Mouse (Mus musculus): ENCODE measurements at regions not wholly inside any gene's neighbourhood (a gene's known extent, or its start where the extent isn't known, plus 50 kb on each side); places are given as distances from the start of the nearest gene placed in this dataset.

DNA sequence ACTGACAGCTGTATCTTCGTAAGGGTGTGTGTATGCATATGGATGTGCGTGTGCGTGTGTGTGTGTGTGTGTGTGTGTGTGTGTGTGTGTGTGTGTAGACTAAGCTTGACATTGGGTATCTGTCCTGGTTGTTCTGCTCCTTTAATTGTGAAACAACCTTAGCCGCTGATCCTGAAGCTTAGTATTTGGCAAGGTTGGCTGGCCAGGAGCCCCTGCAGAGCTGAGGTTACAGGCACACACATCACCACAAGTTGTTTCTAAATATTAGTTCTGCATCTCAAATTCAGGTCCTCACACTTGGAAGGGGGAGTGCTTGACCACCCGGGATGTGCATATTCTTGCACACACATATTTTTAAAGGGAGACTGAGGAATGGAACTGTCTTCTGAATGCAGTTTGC lies 314.7 kb downstream of the Diras2 start:
- Histone ChIP-seq H3K79me2 (ENCODE audit: control insufficient read depth, insufficient read depth, low read length, poor library complexity) (no peaks in the 10 kb centered on the region), H3K4me3 (ENCODE audit: control insufficient read depth in 1 of 2, insufficient read depth in 1 of 2, low read depth in 2 of 2, low read length in 2 of 2) (no peak overlapping the region), H3K9ac (ENCODE audit: control insufficient read depth, low read depth, low read length, poor library complexity, severe bottlenecking) (no peak overlapping the region), H3K9me3 (replicated peaks; ENCODE audit: insufficient read depth, low read length) (no peaks in the 10 kb centered on the region), H3K27me3 (ENCODE audit: control insufficient read depth in 1 of 2, insufficient read depth in 2 of 2, low read length in 2 of 2) (no peaks in the 10 kb centered on the region), H3K27ac (ENCODE audit: control insufficient read depth, low read depth, low read length) (no peak overlapping the region), H3K36me3 (ENCODE audit: control insufficient read depth in 1 of 2, insufficient read depth in 2 of 2, low read length in 2 of 2) (no peaks in the 10 kb centered on the region), H3K4me1 (ENCODE audit: control insufficient read depth in 1 of 2, insufficient read depth in 2 of 2, low read length in 2 of 2) (no peaks in the 10 kb centered on the region)
- no peak for DNase-seq (ENCODE audit: low read depth, low spot score)
- TF ChIP-seq CHD1 (IDR thresholded peaks at IDR 0.05; ENCODE audit: low read depth, low read length) (no peak), USF2 (IDR thresholded peaks at IDR 0.05; ENCODE audit: borderline replicate concordance in 1 of 2, insufficient read depth in 1 of 2, low read depth in 1 of 2, low read length in 2 of 2) (no peak), ZNF384 (IDR thresholded peaks at IDR 0.05; ENCODE audit: low read depth, low read length) (no peak), MAX (IDR thresholded peaks at IDR 0.05; ENCODE audit: low read length) (no peak), RCOR1 (IDR thresholded peaks at IDR 0.05; ENCODE audit: low read depth, low read length) (no peak), TBP (IDR thresholded peaks at IDR 0.05; ENCODE audit: low read depth, low read length) (no peak), ELF1 (IDR thresholded peaks at IDR 0.05; ENCODE audit: low read depth, low read length) (no peak), EP300 (IDR thresholded peaks at IDR 0.05; ENCODE audit: low read depth in 1 of 2, low read length in 2 of 2) (no peak), GABPA (IDR thresholded peaks at IDR 0.05; ENCODE audit: low read depth, low read length) (no peak), CHD2 (IDR thresholded peaks at IDR 0.05; ENCODE audit: low read length) (no peak), GATA1 (IDR thresholded peaks at IDR 0.05; ENCODE audit: low read depth, low read length) (no peak), POLR2AphosphoS5 (IDR thresholded peaks at IDR 0.05; ENCODE audit: borderline replicate concordance, low read depth, low read length) (no peak)

DNA sequence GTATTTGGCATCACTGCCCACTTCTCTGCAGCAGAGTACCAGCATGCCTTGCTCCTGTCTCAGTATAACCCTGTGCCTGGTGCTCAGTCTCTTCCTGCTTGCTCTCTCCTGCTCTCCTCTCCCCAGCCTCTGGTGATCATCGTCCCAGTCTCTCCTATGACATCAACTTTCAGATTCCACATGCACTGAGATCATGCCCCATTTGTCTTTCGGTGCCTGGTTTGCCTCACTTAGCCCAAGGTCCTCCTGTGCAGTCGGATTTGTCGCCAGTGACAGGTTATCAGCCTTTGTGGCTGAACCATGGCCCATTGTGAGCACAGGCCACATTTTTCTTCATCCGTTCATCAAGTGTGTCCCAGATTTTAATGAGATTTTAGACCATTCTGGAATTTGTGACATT lies 314.0 kb downstream of the Diras2 start:
- Histone ChIP-seq H3K4me1 (ENCODE audit: control insufficient read depth in 1 of 2, insufficient read depth in 2 of 2, low read length in 2 of 2) (no peaks in the 10 kb centered on the region), H3K27me3 (ENCODE audit: control insufficient read depth in 1 of 2, insufficient read depth in 2 of 2, low read length in 2 of 2) (no peaks in the 10 kb centered on the region), H3K27ac (ENCODE audit: control insufficient read depth, low read depth, low read length) (no peak overlapping the region), H3K79me2 (ENCODE audit: control insufficient read depth, insufficient read depth, low read length, poor library complexity) (no peaks in the 10 kb centered on the region), H3K9ac (ENCODE audit: control insufficient read depth, low read depth, low read length, poor library complexity, severe bottlenecking) (no peak overlapping the region), H3K4me3 (ENCODE audit: control insufficient read depth in 1 of 2, insufficient read depth in 1 of 2, low read depth in 2 of 2, low read length in 2 of 2) (no peak overlapping the region), H3K36me3 (ENCODE audit: control insufficient read depth in 1 of 2, insufficient read depth in 2 of 2, low read length in 2 of 2) (no peaks in the 10 kb centered on the region), H3K9me3 (replicated peaks; ENCODE audit: insufficient read depth, low read length) (no peaks in the 10 kb centered on the region)
- TF ChIP-seq POLR2AphosphoS2 (IDR thresholded peaks at IDR 0.05; ENCODE audit: low read length) = no peak
- TF ChIP-seq POLR2A (IDR thresholded peaks at IDR 0.05; ENCODE audit: control insufficient read depth in 1 of 2, insufficient read depth in 1 of 2, low read depth in 1 of 2, low read length in 2 of 2, poor library complexity in 1 of 2) = no peak
- TF ChIP-seq BHLHE40 (IDR thresholded peaks at IDR 0.05; ENCODE audit: borderline replicate concordance, low read depth, low read length) = no peak
- no peak for TF ChIP-seq MYC (IDR thresholded peaks at IDR 0.05; ENCODE audit: low read depth, low read length)
- TF ChIP-seq NRF1 (IDR thresholded peaks at IDR 0.05; ENCODE audit: insufficient read depth, low read depth, low read length, poor library complexity, severe bottlenecking) = no peak
- TF ChIP-seq CHD2 (IDR thresholded peaks at IDR 0.05; ENCODE audit: low read length) = no peak
- no peak for DNase-seq (ENCODE audit: low read depth, low spot score)

All from MEL (cell line).